Mouse (Mus musculus) MEL (cell line): Measurements from ENCODE around the gene Nr2c1. TPM values are rescaled to one million over a fixed set of nuclear protein-coding genes. Genes with fewer than 3 reads are reported as not detected.

Experiments used
- DNase-seq: peaks from one replicate; pipeline ENCODE4 v3.0.0; 2011; ENCODE audit warnings: low read depth, low spot score
- H3K27ac ChIP-seq: 2 replicates; pipeline ENCODE4 v1.5.1; 2012; ENCODE audit warnings: low read depth, mild to moderate bottlenecking, control low read depth, low read length, moderate library complexity; ENCODE audit not compliant: control insufficient read depth
- H3K27me3 ChIP-seq, 2 experiments: fragments of 150-350 bp in 1 of 2; sonication (generic) in 1 of 2; 2 replicates each; pipeline ENCODE4 v1.6.1; 2012; ENCODE audit warnings: low read length in 2 of 2, mild to moderate bottlenecking in 2 of 2, improper control_type of control experiment in 1 of 2, moderate library complexity in 1 of 2; ENCODE audit not compliant: insufficient read depth in 2 of 2, control insufficient read depth in 1 of 2
- H3K36me3 ChIP-seq, 2 experiments: 2 replicates each; pipeline ENCODE4 v1.6.1; 2012 to 2014; ENCODE audit warnings: low read length in 2 of 2, improper control_type of control experiment in 1 of 2, inconsistent platforms in 1 of 2, mild to moderate bottlenecking in 1 of 2; ENCODE audit not compliant: insufficient read depth in 2 of 2, control insufficient read depth in 1 of 2
- H3K4me1 ChIP-seq, 2 experiments: fragments of 150-350 bp in 1 of 2; sonication (generic) in 1 of 2; 2 replicates each; pipeline ENCODE4 v1.6.1; 2012; ENCODE audit warnings: low read length in 2 of 2, improper control_type of control experiment in 1 of 2, mild to moderate bottlenecking in 1 of 2; ENCODE audit not compliant: insufficient read depth in 2 of 2, control insufficient read depth in 1 of 2
- H3K4me3 ChIP-seq, 2 experiments: fragments of 150-350 bp in 1 of 2; sonication (generic) in 1 of 2; 2 replicates each; pipeline ENCODE4 v1.5.1; 2012; ENCODE audit warnings: low read depth in 2 of 2, low read length in 2 of 2, mild to moderate bottlenecking in 2 of 2, moderate library complexity in 2 of 2, control low read depth in 1 of 2, improper control_type of control experiment in 1 of 2; ENCODE audit not compliant: control insufficient read depth in 1 of 2, insufficient read depth in 1 of 2
- H3K79me2 ChIP-seq: 2 replicates; pipeline ENCODE4 v1.6.1; 2012; ENCODE audit warnings: mild to moderate bottlenecking, low read length, moderate library complexity; ENCODE audit not compliant: control insufficient read depth, poor library complexity, insufficient read depth
- H3K9ac ChIP-seq: 2 replicates; pipeline ENCODE4 v1.6.1; 2012; ENCODE audit warnings: low read depth, mild to moderate bottlenecking, control low read depth, low read length, moderate library complexity; ENCODE audit not compliant: control insufficient read depth, poor library complexity, severe bottlenecking
- H3K9me3 ChIP-seq: fragments of 150-350 bp; sonication (generic); replicated peaks from 2 replicates; pipeline ENCODE4 v1.6.1; 2012; ENCODE audit warnings: mild to moderate bottlenecking, low read length, improper control_type of control experiment, moderate library complexity; ENCODE audit not compliant: insufficient read depth
- CHD1 ChIP-seq: IDR thresholded peaks from 2 replicates; pipeline ENCODE4 v1.6.1; 2012; ENCODE audit warnings: low read depth, mild to moderate bottlenecking, inconsistent platforms, low read length, improper control_type of control experiment
- CHD2 ChIP-seq: IDR thresholded peaks from 2 replicates; pipeline ENCODE4 v1.6.1; 2011; ENCODE audit warnings: low read length, improper control_type of control experiment
- EP300 ChIP-seq, 2 experiments: IDR thresholded peaks; 2 replicates each; pipeline ENCODE4 v1.6.1; 2011; ENCODE audit warnings: improper control_type of control experiment in 2 of 2, low read length in 2 of 2, low read depth in 1 of 2, mild to moderate bottlenecking in 1 of 2
- ETS1 ChIP-seq: IDR thresholded peaks from 2 replicates; pipeline ENCODE4 v1.6.1; 2012; ENCODE audit warnings: low read depth, mild to moderate bottlenecking, inconsistent platforms, low read length, improper control_type of control experiment, moderate library complexity
- GABPA ChIP-seq: IDR thresholded peaks from 2 replicates; pipeline ENCODE4 v1.6.1; 2012; ENCODE audit warnings: low read depth, mild to moderate bottlenecking, inconsistent platforms, low read length, improper control_type of control experiment, moderate library complexity
- GATA1 ChIP-seq: IDR thresholded peaks from 2 replicates; pipeline ENCODE4 v1.6.1; 2011; ENCODE audit warnings: low read depth, low read length, improper control_type of control experiment
- JUND ChIP-seq: IDR thresholded peaks from 2 replicates; pipeline ENCODE4 v1.6.1; 2011; ENCODE audit warnings: low read depth, mild to moderate bottlenecking, improper control_type of control experiment, low read length
- KAT2A ChIP-seq: conservative IDR thresholded peaks from 2 replicates; pipeline ENCODE4 v1.6.1; 2012; ENCODE audit warnings: low read depth, low read length, improper control_type of control experiment, inconsistent platforms
- MAFK ChIP-seq: IDR thresholded peaks from 2 replicates; pipeline ENCODE4 v1.6.1; 2011; ENCODE audit warnings: low read depth, mild to moderate bottlenecking, low read length, improper control_type of control experiment, borderline replicate concordance
- MEF2A ChIP-seq: IDR thresholded peaks from 2 replicates; pipeline ENCODE4 v1.6.1; 2014; ENCODE audit warnings: low read depth, mild to moderate bottlenecking, inconsistent platforms, low read length, improper control_type of control experiment; ENCODE audit not compliant: poor library complexity, insufficient replicate concordance, severe bottlenecking; ENCODE audit errors: extremely low read depth
- MXI1 ChIP-seq: IDR thresholded peaks from 2 replicates; pipeline ENCODE4 v1.6.1; 2011; ENCODE audit warnings: mild to moderate bottlenecking, low read depth, low read length, improper control_type of control experiment
- MYB ChIP-seq: IDR thresholded peaks from 2 replicates; pipeline ENCODE4 v1.6.1; 2011; ENCODE audit warnings: mild to moderate bottlenecking, low read depth, low read length, improper control_type of control experiment
- NELFE ChIP-seq: IDR thresholded peaks from 2 replicates; pipeline ENCODE4 v1.6.1; 2011; ENCODE audit warnings: low read depth, low read length, improper control_type of control experiment
- NRF1 ChIP-seq: IDR thresholded peaks from 2 replicates; pipeline ENCODE4 v1.6.1; 2014; ENCODE audit warnings: low read depth, mild to moderate bottlenecking, inconsistent platforms, low read length, improper control_type of control experiment, moderate library complexity; ENCODE audit not compliant: poor library complexity, insufficient read depth, severe bottlenecking
- POLR2A ChIP-seq, 2 experiments: IDR thresholded peaks; 2 replicates each; pipeline ENCODE4 v1.6.1; 2011 to 2012; ENCODE audit warnings: low read length in 2 of 2, mild to moderate bottlenecking in 2 of 2, control low read depth in 1 of 2, improper control_type of control experiment in 1 of 2, low read depth in 1 of 2, moderate library complexity in 1 of 2; ENCODE audit not compliant: control insufficient read depth in 1 of 2, insufficient read depth in 1 of 2, poor library complexity in 1 of 2
- RAD21 ChIP-seq: IDR thresholded peaks from 2 replicates; pipeline ENCODE4 v1.6.1; 2011; ENCODE audit warnings: mild to moderate bottlenecking, low read depth, low read length, improper control_type of control experiment
- RCOR1 ChIP-seq: IDR thresholded peaks from 2 replicates; pipeline ENCODE4 v1.6.1; 2012; ENCODE audit warnings: low read depth, mild to moderate bottlenecking, inconsistent platforms, low read length, improper control_type of control experiment
- SIN3A ChIP-seq: IDR thresholded peaks from 2 replicates; pipeline ENCODE4 v1.6.1; 2012; ENCODE audit warnings: low read length, improper control_type of control experiment, inconsistent platforms
- TAL1 ChIP-seq: IDR thresholded peaks from 2 replicates; pipeline ENCODE4 v1.6.1; 2012; ENCODE audit warnings: mild to moderate bottlenecking, inconsistent platforms, low read length, moderate library complexity, mixed read lengths
- TBP ChIP-seq: IDR thresholded peaks from 2 replicates; pipeline ENCODE4 v1.8.0; 2011; ENCODE audit warnings: low read depth, low read length, improper control_type of control experiment
- UBTF ChIP-seq: IDR thresholded peaks from 2 replicates; pipeline ENCODE4 v1.6.1; 2012; ENCODE audit warnings: low read depth, mild to moderate bottlenecking, inconsistent platforms, low read length, improper control_type of control experiment, moderate library complexity, borderline replicate concordance; ENCODE audit not compliant: insufficient read depth
- USF1 ChIP-seq: IDR thresholded peaks from 2 replicates; pipeline ENCODE4 v1.6.1; 2014; ENCODE audit warnings: low read depth, mild to moderate bottlenecking, inconsistent platforms, low read length, improper control_type of control experiment, moderate library complexity
- ZKSCAN1 ChIP-seq: IDR thresholded peaks from 2 replicates; pipeline ENCODE4 v1.6.1; 2012; ENCODE audit warnings: low read depth, mild to moderate bottlenecking, inconsistent platforms, low read length, improper control_type of control experiment, moderate library complexity
- ZNF384 ChIP-seq: IDR thresholded peaks from 2 replicates; pipeline ENCODE4 v1.6.1; 2012; ENCODE audit warnings: low read depth, mild to moderate bottlenecking, inconsistent platforms, low read length, improper control_type of control experiment
- polyA plus RNA-seq, 2 experiments: library from polyadenylated mRNA; stranded (reverse) in 1 of 2; unstranded in 1 of 2; fragments of >175 nt in 1 of 2; fragments of >200 nt in 1 of 2; gene quantifications; 2 replicates each; pipeline versions ENCODE4 v1.2.1 to v1.2.4; 2012; ENCODE audit warnings: low replicate concordance in 2 of 2, low read depth in 1 of 2; ENCODE audit not compliant: insufficient read length in 2 of 2, insufficient read depth in 1 of 2, missing spikeins in 1 of 2
- total RNA-seq: library from RNA; depleted of rRNA; stranded (reverse); fragments of 300-350 nt; gene quantifications from 2 replicates; pipeline ENCODE4 v1.2.3, GENCODE M21; 2012

Nr2c1 gene
- total and polyA plus RNA-seq, 3 experiments: 3.3 to 5.7 TPM; not detected in 1

DNA sequence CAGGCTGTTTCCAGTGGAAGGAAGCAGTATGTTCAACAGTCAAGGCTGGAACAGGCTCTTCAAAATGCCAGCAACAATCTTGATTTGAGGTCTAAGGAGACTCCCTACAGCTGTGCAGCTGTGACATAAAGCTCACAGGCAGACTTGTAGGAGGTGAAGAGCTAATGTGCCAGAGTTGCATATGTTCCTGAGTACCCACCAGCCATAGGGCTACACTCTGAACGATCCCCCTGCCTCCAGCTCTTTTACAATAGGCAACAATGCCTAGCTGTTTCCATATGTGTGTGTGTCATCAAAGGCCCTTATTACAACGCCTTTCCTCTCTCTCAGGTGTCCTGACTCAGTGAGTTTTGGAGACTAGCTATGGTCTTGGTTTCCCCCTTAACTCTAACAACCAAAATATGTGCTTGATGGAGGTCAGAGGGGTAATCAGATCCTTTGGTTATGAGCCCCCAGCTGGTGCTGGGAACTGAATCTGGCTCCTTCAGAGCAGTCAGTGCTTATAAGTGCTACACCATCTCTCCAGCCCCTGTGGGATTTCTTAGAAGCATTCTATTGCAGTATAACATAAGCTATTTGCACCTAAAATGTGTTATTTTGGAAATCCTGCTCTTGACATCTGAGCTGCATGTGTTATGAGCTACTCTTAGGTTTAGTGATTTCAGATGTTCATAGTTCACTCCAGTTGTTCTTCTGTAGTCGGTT lies 7.4 kb upstream of the Nr2c1 start:
- Histone ChIP-seq H3K4me3 (no peak overlapping the region), H3K27me3 (no peaks in the 10 kb centered on the region), H3K79me2 (no peaks in the 10 kb centered on the region), H3K27ac (no peak overlapping the region), H3K4me1 (no peaks in the 10 kb centered on the region), H3K36me3 (no peaks in the 10 kb centered on the region), H3K9me3 (no peaks in the 10 kb centered on the region), H3K9ac (no peak overlapping the region)
- TF ChIP-seq POLR2A (IDR thresholded peaks at IDR 0.05; ENCODE audit: control insufficient read depth in 1 of 2, insufficient read depth in 1 of 2, low read depth in 1 of 2, low read length in 2 of 2, poor library complexity in 1 of 2): no peak
- no peak for TF ChIP-seq UBTF
- TF ChIP-seq GABPA: no peak
- no peak for TF ChIP-seq ETS1
- no peak for TF ChIP-seq GATA1
- no peak for TF ChIP-seq KAT2A
- no peak for TF ChIP-seq ZNF384
- no peak for TF ChIP-seq RCOR1
- no peak for TF ChIP-seq CHD2
- no peak for TF ChIP-seq JUND
- no peak for TF ChIP-seq CHD1
- no peak for TF ChIP-seq TAL1
- no peak for DNase-seq

DNA sequence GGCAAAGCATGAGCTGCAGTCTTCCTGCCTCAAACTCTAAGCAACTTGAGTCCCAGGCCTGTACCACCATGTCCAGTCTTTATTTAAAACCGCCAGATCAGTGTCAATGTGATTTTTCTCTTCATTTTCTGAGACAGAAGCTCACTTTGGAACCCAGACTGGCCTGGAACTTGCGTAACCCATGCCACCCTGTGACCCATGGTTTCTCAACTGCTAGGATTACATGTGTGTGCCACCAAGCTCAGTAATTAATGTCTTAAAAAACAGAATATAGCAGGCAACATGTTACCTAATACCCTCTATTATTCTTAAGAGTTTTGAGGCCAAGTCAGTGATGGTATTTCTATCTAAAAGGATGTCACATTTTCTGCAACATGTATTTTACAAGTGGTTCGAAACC lies 5.4 kb upstream of the Nr2c1 start:
- no peak overlapping the region for H3K9ac ChIP-seq
- no peaks in the 10 kb centered on the region; a peak in 1 of 4 replicates for H3K36me3 ChIP-seq
- no peaks in the 10 kb centered on the region for H3K9me3 ChIP-seq
- no peak for DNase-seq
- H3K4me3 ChIP-seq: no peak overlapping the region
- H3K27ac ChIP-seq: no peak overlapping the region
- no peaks in the 10 kb centered on the region for H3K4me1 ChIP-seq
- TF ChIP-seq MEF2A (no peak), GATA1 (no peak), USF1 (no peak), TBP (no peak), NELFE (no peak), CHD2 (no peak), ZKSCAN1 (no peak), MYB (no peak), SIN3A (no peak), EP300 (IDR thresholded peaks at IDR 0.05; ENCODE audit: low read depth in 1 of 2, low read length in 2 of 2) (no peak), MAFK (no peak), RAD21 (no peak), NRF1 (no peak), ZNF384 (no peak), MXI1 (no peak), CHD1 (no peak)
- no peaks in the 10 kb centered on the region for H3K27me3 ChIP-seq
- H3K79me2 ChIP-seq: no peaks in the 10 kb centered on the region
